Mouse (Mus musculus) embryo, embryonic 10.5 days (tissue): ENCODE results near the gene Tspan18.

Experiments
- DNase-seq: peaks from one replicate; pipeline ENCODE4 v3.0.0-alpha.2; 2015; ENCODE audit warnings: low spot score

Tspan18 gene

DNA sequence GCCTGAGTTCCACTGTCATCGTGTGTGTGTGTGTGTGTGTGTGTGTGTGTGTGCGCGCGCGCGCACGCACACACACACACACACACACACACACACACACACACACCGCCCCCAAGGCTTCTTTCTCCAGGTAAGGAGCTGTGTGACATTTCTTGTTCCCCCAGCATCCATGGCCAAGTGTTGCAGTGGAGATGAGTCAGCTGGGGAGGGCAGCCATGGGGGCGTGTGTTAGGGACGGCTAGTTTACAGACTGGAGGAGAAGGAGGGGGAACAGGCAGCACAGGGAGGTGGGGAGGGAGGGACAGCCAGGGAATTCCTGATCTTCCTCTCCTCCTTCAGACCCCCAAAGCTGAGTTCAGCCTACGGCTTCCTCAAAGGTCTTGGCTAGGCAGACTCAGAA lies 151.4 kb downstream of the Tspan18 start:
- no peak for DNase-seq

- DNase-seq = no peak
Measured at GRCm38 (mm10) chr2:93180077-93180844, 154.0 kb downstream of the Tspan18 start.

- no peak for DNase-seq
Measured at GRCm38 (mm10) chr2:93179603-93180002, 154.7 kb downstream of the Tspan18 start.

- no peak for DNase-seq
Measured at GRCm38 (mm10) chr2:93178313-93178677, 156.0 kb downstream of the Tspan18 start.

- no peak for DNase-seq
Measured at GRCm38 (mm10) chr2:93177668-93178312, 156.5 kb downstream of the Tspan18 start.

DNA sequence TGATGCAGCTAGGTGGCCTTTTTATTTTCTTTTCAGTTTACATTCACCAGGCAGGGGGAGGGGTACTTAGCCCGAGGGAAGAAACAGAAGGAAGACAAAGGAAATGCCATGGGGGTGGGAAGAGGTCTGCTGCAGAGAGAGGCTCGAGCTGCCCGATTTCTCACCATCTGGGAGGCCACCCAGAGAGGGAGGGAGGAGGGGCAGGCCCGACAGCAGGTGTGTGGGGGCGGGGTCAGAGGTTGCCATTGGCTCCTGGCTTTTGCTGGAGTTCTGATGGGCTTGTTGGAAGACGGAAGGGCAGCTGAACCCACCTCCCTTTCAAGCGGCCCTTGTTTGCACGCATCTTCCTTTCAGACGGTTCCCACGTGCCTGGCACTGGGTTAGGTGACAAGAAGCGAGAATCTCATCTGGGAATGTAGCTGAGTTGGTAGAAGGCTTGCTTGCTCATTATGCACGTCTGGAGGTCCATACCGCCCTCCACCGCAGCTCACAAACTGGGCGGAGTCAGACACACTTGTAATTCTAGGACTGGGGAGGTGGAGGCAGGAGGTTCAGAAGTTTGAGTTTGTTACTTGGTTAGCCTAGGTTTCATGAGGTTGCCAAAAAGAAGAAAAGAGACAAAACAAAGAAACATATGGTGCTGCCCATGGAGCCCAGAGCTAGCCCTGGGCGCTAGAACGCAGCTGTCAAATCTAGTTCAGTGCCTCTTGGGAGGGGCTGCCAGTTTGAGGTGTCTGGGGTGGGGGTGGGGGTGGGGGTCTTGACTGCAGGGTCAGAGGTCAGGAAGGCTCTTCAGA lies 157.2 kb downstream of the Tspan18 start:
- peak; percentile 86 for DNase-seq

- DNase-seq = no peak
Measured at GRCm38 (mm10) chr2:93176193-93176798, 158.0 kb downstream of the Tspan18 start.

GRCm38 (mm10) chr2:93175721-93176120 lies 158.6 kb downstream of the Tspan18 start:
- DNase-seq = no peak

GRCm38 (mm10) chr2:93175278-93175677 lies 159.0 kb downstream of the Tspan18 start:
- DNase-seq = no peak

- peak; percentile 69 for DNase-seq
Measured at GRCm38 (mm10) chr2:93174159-93174558, 160.1 kb downstream of the Tspan18 start.

DNA sequence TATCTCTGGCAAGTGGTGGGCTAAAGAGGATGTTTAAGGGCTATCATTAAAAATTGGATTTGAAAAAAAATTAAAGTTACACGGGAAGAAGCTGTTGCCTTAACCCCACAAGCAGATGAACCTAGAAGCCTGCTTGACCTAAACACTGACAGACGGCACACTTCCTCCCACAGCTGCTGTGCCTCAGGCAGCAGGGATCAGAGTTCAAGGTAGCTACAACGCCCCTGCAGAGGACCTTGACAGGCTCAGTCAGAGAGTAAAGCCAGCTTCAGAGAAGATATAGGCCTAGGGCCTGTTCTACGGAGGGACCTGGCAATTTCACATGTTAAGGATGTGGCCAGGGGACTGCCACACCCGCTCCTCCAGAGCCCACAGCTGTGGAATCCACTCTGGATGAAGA lies 161.8 kb downstream of the Tspan18 start:
- no peak for DNase-seq

GRCm38 (mm10) chr2:93171929-93172328 lies 162.4 kb downstream of the Tspan18 start:
- no peak for DNase-seq

GRCm38 (mm10) chr2:93170845-93171200 lies 163.5 kb downstream of the Tspan18 start:
- no peak for DNase-seq

GRCm38 (mm10) chr2:93170156-93170844 lies 164.0 kb downstream of the Tspan18 start:
- DNase-seq = no peak

DNA sequence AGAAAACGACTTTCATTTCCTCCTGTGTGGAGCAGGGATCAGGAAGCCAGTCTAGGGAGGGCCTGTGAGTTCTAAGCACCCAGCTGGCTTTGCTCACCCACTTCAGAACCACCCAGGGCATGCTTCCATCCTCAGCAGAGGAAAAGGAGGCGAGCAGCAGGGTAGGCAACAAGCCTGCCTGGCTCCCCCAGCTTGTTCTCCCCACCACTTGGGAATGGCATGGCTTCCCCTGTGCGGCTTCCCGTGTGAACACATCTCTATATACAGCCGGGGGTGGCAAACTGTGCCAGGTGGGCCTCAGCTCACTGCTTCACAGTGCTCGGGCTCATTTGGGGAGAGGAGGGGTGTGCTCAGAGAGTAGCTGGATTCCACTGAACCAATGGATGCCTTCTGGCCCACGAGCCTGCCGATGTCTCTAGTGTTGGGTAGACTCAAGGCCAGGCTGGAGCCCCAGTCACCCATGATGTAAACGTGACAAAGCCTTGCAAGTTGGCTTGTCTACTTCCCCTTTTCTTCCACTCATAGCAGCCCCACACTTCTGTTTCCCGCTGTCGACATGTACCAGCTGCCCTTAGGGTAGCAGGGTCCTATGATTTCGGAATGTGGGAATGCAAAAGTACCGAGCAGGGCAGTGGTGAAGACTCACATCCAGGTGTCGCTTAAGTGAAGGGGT lies 167.4 kb downstream of the Tspan18 start:
- no peak for DNase-seq

DNA sequence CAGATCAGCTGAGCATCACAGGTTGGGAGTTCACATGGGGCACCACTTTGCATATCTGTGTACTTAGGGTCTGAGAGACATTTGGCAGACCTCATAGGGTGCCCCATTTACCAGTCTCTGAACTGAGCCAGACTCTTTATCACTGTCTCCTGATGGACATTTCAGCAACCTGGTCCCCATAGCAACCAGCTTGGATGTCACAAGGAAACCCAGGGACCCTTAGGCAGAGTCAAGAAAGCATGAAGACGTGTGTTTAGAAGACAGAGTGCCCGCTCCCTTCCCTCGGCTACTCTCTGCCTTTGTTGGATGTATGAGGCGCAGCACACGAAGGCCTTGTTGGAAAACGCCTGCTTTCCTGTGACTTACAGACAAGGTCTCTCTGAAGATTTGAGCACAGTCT lies 168.0 kb downstream of the Tspan18 start:
- DNase-seq = no peak

- no peak for DNase-seq
Measured at GRCm38 (mm10) chr2:93163750-93164335, 170.5 kb downstream of the Tspan18 start.

DNA sequence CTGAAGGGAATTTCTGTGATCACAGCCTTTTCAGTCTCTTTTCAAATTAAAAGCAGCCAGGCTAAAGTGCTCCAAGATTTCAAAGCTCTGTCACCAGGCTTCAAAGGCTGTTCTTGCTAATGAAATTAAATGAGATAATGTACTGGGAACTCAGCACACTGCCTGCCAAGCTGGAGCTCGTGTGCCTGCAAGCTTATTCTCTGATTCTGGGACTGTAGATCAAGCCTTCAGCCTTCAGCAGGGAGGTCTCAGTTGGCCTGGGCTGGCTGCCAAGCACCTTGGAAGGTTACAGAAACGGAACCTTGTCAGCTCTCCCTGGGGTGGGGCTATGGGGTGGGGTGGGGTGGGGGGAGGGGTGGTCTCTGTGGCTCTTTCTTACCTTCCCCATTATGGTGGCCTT lies 171.0 kb downstream of the Tspan18 start:
- no peak for DNase-seq

- no peak for DNase-seq
Measured at GRCm38 (mm10) chr2:93162791-93163190, 171.5 kb downstream of the Tspan18 start.

GRCm38 (mm10) chr2:93161914-93162664 lies 172.2 kb downstream of the Tspan18 start:
- no peak for DNase-seq
